Mouse (Mus musculus): ENCODE data around the gene Efna2.
"Not testable (repeated sequence)": the region's sequence is repeated elsewhere in the genome, so short reads cannot be mapped to it uniquely, and the experiment has no call there.

Gene Efna2

GRCm38 (mm10) chr10:80194441-80194840 is 15.2 kb downstream of the Efna2 start:
- DNase-seq, result no peak

- no peak for DNase-seq
Measured at GRCm38 (mm10) chr10:80196167-80196566, 16.9 kb downstream of the Efna2 start.

GRCm38 (mm10) chr10:80196778-80197581 is 17.7 kb downstream of the Efna2 start:
- DNase-seq, result no peak

GRCm38 (mm10) chr10:80199440-80200008 is 20.2 kb downstream of the Efna2 start:
- DNase-seq, result peak; percentile 79

GRCm38 (mm10) chr10:80200485-80200884 is 21.2 kb downstream of the Efna2 start:
- DNase-seq, result no peak

- no peak for DNase-seq
Measured at GRCm38 (mm10) chr10:80204055-80204454, 24.8 kb downstream of the Efna2 start.

- DNase-seq, result no peak
Measured at GRCm38 (mm10) chr10:80207201-80207600, 27.9 kb downstream of the Efna2 start.

- DNase-seq, result no peak
Measured at GRCm38 (mm10) chr10:80207676-80208075, 28.4 kb downstream of the Efna2 start.

- DNase-seq, result no peak
Measured at GRCm38 (mm10) chr10:80208248-80208647, 29.0 kb downstream of the Efna2 start.

- DNase-seq, result no peak
Measured at GRCm38 (mm10) chr10:80208841-80209371, 29.6 kb downstream of the Efna2 start.

GRCm38 (mm10) chr10:80211547-80212103 is 32.3 kb downstream of the Efna2 start:
- not testable (repeated sequence) for DNase-seq

- no peak for DNase-seq
Measured at GRCm38 (mm10) chr10:80215048-80215772, 35.9 kb downstream of the Efna2 start.

- DNase-seq, result no peak
Measured at GRCm38 (mm10) chr10:80220676-80221075, 41.4 kb downstream of the Efna2 start.

GRCm38 (mm10) chr10:80223137-80223536 is 43.9 kb downstream of the Efna2 start:
- not testable (repeated sequence) for DNase-seq

- no peak for DNase-seq
Measured at GRCm38 (mm10) chr10:80226071-80226415, 46.8 kb downstream of the Efna2 start.

GRCm38 (mm10) chr10:80226416-80227165 is 47.3 kb downstream of the Efna2 start, which contains the start of gene Mum1:
TSS of gene Mum1 (plus strand) at chr10:80226434.
- peak; percentile 100 for DNase-seq

GRCm38 (mm10) chr10:80227166-80227539 is 47.9 kb downstream of the Efna2 start:
- DNase-seq, result no peak

- DNase-seq, result peak; percentile 68
Measured at GRCm38 (mm10) chr10:80227877-80228775, 48.8 kb downstream of the Efna2 start.

- no peak for DNase-seq
Measured at GRCm38 (mm10) chr10:80236145-80236825, 57.0 kb downstream of the Efna2 start.

GRCm38 (mm10) chr10:80237020-80237419 is 57.7 kb downstream of the Efna2 start:
- peak; percentile 57 for DNase-seq

- DNase-seq, result peak; percentile 54
Measured at GRCm38 (mm10) chr10:80238306-80238705, 59.0 kb downstream of the Efna2 start.
